Mouse (Mus musculus) CD8-positive naive resting alpha-beta T cell, adult 2 months (primary cell): ENCODE measurements around the gene Akr1b7.
A peak's percentile ranks its signal among the peaks of the same experiment; 100 is the strongest.
"Not testable (repeated sequence)": the region's sequence is repeated elsewhere in the genome, so short reads cannot be mapped to it uniquely, and the experiment has no call there.

Experiments
- DNase-seq, 2 experiments: peaks; one replicate each; pipeline ENCODE4 v3.0.0; 2022; ENCODE audit warnings: low read depth in 2 of 2, low spot score in 2 of 2

Akr1b7 gene

DNA sequence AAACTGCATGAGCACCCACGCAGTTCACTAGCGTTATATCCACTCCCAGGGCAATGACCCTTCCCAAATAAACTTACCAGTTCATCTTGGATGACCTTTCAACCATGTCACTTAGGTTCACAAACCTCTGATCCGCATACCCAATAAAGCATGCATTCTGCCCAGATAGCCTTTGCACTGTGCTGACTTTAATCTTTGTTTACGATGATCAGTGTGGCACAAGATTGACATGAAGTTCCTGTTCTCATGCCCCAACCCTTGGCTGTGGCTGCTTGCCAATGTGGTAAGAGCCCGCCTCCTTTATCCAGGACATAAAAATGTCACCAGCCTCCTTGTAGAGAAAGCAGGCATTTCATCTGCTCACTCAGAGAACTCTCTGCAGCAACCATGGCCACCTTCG, at the start of gene Akr1b7:
Akr1b7 (plus strand) TSS at position 312 of the 400 bp plus-strand sequence.
- no peak for DNase-seq

DNA sequence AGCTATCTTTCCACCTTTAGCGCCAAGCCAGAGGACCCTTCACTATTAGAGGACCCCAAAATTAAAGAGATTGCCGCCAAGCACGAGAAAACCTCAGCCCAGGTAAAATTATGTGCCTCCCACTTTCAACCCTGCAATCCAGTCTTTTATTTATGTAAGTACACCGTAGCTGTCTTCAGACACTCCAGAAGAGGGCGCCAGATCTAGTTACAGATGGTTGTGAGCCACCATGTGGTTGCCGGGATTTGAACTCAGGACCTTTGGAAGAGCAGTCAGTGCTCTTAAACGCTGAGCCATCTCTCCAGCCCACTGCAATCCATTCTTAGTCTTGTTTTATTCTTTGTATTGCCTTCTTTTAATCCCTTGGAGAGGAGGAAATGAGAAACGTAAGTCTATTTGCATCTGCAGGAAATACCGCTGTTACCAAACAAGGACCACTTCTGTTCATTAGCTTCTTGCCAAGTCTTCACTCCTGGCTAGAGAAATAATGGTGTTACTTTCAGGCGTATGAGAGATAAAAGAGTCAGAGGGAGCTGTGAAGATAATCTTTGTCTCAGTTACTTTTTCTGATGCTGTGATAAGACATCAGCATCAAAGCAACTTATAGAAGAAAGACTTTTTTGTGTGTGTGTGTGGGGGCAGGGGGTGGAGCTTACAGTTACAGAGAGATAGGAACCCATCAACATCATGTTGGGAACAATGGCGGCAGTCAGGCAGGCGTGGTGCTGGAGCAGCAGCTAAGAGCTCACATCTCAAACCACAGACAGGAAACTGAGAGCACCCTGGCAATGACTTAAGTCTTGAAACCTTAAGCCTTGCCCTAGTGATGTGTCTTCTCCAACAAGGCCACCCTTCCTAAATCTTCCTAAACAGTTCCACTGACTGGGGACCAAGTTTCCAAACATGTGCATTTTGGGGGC, 47.7 kb upstream of the Akr1b7 start:
- DNase-seq, result no peak

DNA sequence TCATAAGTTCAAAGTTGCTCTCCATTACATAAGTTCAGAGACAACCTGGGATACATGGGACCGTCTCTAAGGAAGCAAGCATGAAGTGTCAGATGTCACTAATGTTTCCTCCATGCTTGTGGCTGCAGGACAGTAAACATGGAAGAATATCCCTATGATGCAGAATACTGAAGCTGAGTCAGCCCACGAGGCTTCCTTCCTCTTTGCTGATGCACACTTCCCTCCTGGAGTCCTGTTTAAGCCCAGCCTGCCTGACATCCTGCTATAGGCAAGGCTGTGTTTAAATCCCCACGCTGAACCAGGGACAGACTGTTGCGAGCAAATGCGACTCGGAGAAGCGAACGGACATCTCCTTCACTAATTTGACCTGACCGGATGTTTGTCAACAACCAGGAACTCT, 44.1 kb upstream of the Akr1b7 start:
- DNase-seq, result no peak

DNA sequence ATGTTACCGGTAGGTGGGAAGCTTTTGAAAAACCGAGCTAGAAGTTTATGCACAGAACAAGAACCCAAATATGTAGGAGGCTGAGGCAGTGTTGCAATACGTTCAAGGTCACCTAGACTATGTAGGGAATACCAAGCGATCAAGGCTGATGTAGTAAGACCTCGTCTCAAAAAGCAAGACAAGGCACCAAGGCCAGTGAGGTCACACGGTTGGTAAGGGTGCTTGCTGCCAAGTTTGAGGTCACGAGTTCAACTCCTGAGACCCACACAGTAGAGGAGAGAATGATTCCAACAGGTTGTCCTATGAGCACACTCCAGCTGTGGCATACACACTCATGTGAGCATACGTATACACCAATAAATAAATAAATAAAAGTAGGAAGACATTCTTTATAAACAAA, 42.1 kb upstream of the Akr1b7 start:
- no peak for DNase-seq

DNA sequence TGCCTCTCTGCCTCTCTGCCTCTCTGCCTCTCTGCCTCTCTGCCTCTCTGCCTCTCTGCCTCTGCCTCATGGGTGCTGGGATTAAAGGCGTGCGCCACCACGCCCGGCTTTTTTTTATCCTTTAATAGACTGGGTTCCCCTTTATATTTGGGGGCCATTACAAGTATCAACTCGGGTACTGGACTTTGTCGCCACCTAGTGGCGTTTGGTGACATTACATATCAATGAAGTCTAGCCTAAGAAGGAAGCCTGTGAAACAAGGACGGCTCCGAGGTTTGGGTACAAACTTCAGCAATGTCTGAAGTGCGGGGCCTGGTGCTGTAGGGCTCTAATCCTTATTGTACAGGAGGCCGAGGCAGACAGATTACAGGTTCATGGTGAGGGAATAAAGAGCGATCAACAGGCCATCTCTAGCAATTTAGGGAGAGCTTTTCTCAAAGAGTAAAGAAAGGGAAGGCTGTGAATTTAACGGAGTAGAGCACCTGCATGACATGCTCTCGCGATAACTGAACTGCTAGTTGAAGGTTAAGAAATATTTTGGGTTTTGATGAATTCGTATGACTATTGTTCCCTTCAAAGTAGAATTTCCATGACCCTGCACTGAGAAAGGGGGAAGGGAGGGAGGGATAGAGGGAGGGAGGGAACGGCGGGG, 40.3 kb upstream of the Akr1b7 start:
- DNase-seq, result peak; percentile 76 to 83

DNA sequence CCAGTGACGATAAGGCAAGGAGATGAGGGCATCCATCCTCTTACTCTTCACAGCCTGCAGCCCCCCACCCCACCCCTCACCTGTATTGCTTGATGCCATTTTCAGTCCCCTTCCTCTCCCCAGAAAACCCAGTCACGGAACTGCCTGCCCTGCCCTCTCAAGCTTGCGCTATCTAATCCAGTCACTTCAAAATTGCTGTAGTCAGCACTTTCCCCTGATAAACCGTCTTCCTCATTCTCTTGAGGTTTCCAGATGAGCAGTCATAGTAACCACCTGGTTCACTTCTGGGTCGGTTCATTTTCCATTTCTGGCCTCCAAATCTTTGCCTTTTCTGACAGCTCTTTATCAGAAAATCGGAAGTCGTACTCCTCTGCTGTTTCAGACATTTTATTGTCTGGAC, 38.3 kb upstream of the Akr1b7 start:
- DNase-seq, result no peak

DNA sequence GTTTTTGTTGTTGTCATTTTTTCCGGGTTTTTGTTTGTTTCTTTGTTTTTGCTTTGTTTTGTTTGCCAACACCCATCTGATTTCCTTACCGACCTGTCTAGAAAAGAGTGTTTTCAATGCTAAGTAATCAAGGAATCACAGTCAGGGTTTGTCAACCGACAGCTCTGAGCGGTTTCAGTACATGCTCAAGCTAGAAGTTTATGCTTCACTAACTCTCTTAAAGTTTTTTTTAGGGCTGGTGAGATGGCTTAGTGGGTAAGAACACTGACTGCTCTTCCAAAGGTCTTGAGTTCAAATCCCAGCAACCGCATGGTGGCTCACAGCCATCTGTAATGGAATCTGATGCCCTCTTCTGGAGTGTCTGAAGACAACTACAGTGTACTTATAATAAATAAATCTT, 36.2 kb upstream of the Akr1b7 start:
- not testable (repeated sequence) for DNase-seq

DNA sequence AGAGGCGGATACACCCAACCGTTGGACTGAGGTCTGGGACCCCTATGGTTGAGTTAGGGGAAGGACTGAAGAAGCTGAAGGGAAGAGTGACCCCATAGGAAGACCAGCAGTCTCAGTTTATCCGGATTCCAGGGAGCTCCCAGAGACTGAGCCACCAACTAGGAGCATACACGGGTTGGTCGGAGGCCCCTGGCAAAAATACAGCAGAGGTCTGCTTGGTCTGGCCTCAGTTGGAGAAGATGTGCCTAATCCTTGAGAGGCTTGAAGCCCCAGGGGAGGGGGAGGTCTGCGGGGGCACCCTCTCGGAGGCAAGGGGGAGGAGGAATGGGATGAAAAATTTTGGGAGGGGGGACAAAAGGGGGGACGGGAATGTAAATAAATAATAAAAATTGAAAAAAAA, 28.7 kb upstream of the Akr1b7 start:
- no peak for DNase-seq

DNA sequence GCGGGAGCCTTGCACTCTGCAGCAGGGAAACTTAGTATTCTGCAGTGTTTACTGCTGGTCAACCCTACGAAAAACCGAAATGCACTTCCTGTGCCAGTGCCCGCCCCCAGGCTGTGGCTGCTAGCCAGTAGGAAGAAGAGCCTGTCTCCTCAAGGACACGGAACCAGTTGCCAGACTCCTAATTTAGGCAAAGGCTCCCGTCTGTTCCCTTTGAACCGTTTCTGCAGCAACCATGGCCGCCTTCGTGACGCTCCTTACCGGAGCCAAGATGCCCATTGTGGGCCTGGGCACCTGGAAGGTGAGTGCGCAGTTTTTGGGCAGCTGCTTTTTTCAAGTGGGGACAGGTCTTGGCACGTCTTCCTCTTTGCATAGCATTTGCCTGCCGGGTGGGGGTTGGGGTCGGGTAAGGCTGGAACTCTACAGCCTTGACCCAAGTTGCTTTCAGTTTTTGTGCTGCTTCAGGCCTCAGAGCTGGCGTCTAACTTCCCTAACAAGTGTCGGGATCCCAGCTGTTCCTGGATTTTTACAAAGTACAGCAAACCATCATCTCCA, 27.9 kb upstream of the Akr1b7 start, which contains the start of gene Akr1b10:
Akr1b10 (plus strand) TSS at position 109 of the 552 bp plus-strand sequence.
- DNase-seq, result peak; percentile 51 to 57

DNA sequence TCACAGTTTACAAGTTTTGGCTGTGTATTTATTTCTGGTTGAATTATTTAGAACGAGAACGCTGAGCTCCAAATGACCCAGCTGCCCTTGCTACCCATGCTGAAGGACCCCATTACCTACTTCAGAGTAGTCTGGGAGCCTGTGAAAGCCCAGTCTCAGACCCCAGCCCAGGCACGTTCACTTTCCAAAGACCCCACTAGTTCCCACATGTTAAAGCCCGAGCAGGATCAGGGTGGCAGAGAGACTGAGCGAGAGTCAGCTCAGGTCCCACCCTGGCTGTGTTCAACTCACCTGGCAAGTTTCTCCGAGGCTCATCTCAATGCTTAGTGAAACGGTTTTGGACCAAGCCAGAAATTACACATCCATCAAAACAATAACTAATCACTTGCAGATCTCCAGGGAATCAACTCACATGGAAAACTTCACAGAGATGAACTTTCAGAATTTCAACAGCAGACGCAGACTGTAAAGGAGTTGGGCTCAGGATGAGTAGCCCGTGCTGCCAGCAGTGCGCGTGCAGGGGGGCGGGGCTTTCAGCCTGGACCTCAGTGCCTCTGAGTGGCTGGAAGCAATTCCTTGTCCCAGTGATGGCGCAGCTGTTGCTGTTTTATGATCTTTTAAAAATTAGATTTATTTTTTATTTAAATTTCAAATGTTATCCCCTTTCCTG, 27.3 kb upstream of the Akr1b7 start:
- no peak for DNase-seq

DNA sequence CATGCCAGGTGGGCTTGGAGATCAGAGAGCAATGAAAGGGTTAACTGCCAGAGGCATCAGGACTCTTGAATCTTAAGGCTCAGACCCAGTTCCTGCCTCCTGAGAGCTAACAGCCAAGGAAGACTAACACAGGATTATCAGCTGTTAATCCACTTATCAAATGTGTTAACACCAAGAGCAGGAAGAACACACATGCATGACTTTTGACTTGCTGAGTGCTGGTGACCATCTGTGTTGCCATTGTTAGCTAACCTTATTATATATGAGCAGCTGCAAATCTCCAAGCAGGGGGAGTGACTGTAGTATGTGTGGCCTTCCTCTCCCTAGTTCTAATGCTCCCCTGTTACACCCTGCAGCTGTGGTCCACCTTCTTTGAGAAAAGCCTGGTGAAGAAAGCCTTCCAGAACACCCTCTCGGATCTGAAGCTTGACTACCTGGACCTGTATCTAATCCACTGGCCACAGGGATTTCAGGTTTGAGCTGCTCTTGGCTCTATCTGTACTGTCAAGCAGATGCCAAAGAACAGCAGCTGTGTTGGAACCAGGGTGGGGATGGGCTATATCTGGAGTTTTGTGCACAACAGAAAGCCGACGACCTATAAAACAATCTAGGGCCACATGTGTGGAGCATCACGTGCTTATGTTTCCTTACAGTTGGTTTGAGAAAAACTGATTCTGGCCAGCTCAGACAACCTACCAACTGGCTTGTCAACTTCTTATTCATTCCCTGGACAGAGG, 23.5 kb upstream of the Akr1b7 start:
- no peak for DNase-seq

DNA sequence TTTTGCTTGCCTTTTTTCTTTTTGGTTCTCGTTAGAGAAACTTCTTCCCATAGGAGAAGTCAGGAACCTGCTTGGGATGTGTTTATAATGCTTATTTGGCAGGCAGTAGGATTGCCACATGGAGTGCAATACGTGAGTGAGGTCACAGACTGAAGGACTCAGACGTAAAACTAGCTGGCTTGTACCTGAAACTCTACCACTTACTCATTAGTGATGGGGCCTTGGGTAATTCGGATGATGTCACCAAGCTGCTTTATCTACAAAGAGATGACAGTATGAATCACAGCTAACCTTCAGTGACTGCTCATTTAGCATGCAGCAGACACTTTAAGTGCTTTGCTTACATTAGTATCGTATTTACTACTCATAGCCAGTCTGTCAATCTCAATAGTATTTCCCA, 16.2 kb upstream of the Akr1b7 start:
- no peak for DNase-seq

DNA sequence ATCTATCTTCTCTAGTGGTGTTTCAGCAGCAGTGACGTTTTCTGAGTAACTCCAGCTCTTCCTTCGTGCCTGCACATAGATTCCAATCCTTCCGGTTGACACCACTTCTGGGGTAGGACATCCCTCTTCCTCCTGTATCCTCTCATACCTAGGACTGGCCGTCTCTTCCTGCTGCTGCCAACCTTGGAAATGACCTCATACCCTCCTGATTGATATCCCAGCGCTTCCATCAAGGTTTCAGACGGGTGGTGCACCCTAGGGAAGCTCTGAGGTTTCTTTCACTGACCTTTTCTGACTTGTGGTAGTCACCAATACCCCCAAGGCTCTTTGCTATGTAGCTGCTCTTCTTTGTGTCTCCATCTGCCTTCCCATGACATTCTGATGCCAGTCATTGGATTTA, 13.7 kb upstream of the Akr1b7 start:
- no peak for DNase-seq

DNA sequence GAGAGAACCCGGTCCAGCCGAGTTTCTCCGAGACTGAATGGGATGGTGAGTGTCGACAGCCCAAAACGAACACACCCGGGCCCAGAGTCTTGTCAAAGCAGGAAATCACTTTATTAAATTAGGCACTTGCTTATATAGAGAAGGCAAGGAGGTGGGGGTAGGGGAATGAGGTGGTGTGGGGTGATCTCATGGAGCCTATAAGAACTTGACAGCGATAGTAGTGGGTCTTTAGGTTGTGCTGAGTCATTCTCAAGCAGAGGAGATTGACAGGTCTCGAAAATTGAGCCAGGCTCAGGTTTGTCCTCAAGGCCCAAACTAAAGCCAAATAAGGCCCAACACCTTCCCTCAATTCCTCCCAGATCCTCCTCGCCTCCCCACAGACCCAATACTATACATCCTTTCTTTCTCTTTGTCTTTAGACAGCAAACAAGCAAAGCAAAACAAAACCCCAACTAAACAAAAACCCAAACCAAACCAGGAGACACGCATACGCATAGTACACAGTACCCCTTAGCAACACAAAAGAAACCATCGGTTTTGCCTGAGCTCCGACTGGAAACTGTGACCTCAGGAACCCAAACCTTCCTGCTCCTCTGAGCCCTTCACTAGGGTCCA, 12.4 kb upstream of the Akr1b7 start:
- DNase-seq, result no peak

DNA sequence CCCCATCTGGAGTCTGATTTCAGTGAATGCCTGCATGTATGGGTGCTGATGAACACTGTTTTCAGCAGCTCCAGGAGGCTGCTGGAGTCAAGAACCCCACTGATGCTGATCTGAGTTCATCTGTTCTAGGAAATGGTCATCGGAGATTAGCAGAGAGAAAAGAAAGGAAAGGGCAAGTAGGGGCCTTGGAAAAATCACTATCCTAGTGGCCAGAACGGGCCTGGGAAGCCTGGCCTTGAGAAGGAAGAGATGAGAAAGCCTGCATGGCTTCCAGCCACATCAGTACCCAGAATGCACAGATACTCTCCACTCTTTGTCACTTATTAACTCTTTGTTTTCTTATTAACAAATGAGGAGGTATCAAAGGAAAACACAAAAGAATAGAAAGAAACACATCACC, 11.4 kb upstream of the Akr1b7 start:
- no peak for DNase-seq

DNA sequence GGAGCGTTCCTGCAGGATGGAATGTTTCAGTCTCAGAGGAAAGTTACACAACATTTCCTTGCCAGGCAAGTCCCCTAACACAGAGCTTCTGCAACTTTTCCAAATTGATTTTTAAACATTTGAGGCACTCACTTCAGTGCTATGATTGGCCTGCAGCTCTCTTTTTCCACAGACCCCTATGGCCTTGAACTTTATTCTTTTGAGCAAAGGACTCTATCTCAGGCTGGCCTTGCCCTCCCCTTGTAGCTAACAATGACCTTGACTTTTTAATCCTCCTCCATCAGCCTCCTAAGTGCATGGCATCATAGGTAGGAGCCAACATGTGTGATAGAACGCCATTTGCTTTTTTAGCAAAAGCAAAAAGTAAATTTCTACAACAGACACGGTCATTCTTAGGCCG, 5.4 kb upstream of the Akr1b7 start:
- no peak for DNase-seq

DNA sequence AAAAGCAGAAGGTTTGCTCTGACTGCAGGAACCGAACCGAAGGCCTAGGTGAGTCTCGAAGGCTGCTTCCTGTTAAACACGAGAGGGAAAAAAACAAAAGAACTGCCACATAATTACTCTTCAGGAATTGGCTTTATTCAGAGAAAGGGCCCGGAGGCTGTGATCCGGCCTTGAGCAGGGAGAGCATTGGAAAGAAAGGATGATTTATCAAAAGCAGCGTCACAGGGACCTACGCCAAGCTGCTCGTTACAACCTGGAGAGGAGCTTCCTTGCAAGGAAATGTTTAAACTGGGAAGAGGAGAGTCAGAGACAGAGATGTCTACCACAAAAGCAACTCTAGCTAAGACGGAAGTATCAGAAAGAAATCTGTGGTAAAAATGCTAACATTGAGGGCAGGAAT, 4.7 kb upstream of the Akr1b7 start:
- DNase-seq, result no peak

DNA sequence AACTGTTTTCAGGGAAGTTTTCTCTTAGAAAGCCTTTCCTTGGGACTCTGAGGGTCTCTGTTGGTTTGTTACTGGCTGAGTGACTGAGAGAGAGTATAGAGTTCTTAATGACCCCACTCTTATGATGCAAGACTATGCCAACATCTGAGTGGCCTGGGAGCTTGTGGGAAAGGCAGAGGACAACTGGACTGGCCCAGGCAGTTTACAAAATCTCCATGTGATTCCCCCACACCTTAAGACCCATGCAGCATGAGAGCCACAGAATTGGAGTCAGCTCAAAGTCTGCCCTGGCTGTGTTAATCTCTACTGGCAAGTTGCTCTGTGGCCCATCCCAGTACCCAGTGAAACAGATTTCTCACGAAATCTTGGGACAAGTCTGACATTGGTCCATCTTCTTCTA, 554 bp downstream of the Akr1b7 start:
- no peak for DNase-seq

DNA sequence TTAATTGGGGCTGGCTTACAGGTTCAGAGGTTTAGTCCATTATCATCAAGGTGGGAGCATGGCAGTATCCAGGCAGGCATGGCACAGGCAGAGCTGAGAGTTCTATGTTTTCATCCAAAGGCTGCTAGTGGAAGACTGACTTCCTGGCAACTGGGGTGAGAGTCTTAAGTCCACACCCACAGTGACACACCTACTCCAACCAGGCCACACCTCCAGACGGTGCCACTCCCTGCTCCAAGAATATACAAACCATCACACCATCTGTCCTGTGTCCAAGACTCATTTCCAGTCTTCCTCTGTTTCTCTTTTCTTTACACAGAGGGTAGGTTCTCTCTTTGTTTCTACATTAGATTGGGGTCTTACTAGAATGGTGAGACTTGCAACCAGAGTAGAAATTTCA, 1.3 kb downstream of the Akr1b7 start:
- DNase-seq, result not testable (repeated sequence)

DNA sequence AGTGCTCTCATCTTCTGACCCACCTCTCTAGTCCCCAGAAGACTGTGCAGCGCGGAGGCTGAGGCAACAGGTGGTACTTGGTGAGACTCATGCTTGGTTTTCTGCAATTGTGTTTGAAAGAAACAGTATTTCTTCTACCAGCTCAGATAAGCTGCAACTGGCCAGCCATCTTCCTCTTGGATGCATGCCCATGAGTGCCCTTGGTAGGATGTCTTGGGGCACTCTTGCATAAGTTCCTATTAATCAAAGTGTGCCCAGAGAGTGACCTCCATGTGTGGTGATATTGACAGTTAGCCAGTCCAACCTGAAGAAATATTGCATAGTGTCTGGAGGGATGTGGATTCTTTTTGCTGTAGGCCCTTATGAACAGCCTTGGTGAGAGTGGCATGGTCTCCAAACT, 4.4 kb downstream of the Akr1b7 start:
- no peak for DNase-seq

DNA sequence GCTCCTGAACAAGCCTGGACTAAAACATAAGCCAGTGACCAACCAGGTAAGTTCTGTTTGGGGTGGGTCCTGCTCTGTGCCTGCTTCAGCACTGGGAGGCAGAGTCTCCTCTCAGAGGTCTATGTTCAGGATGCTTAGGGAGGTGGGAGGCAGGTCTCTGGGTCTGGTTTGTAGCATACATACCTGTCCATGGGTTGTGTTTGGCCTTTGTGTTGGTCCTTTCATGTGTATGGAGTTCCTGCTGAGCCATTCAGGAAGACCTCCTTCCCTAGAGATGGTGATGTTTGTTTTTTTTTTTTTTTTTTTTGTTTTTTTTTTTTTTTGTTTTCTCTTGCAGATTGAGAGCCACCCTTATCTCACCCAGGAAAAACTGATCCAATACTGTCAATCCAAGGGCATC, 6.9 kb downstream of the Akr1b7 start:
- DNase-seq, result no peak
